Mouse (Mus musculus): ENCODE measurements around the gene Ryr2. TPM values are rescaled to one million over a fixed set of nuclear protein-coding genes. Genes with fewer than 3 reads are reported as not detected.
A peak's percentile ranks its signal among the peaks of the same experiment; 100 is the strongest.

Gene Ryr2
- total RNA-seq, 2 experiments from 2014 or later = 170 to 177 TPM

GRCm38 (mm10) chr13:12099446-12099845 lies 7.3 kb downstream of the Ryr2 start:
- no peak for DNase-seq (ENCODE audit: low spot score in 2 of 2)
- intact Hi-C loops (cut with DNase I) = no loop called here

- intact Hi-C loops (cut with DNase I) = no loop called here
- DNase-seq (ENCODE audit: low spot score in 2 of 2) = no peak
Measured at GRCm38 (mm10) chr13:12098981-12099380, 7.8 kb downstream of the Ryr2 start.

GRCm38 (mm10) chr13:12096382-12096932 lies 10.3 kb downstream of the Ryr2 start:
- intact Hi-C loops (cut with DNase I) = no loop called here

GRCm38 (mm10) chr13:12094569-12094968 lies 12.2 kb downstream of the Ryr2 start:
- intact Hi-C loops (cut with DNase I) = no loop called here
- DNase-seq (ENCODE audit: low spot score in 2 of 2) = peak in 1 of 2 experiments; percentile 50

More at GRCm38 (mm10) chr13:12096382-12096932, 10.3 kb downstream of the Ryr2 start:
- DNase-seq (ENCODE audit: low spot score in 2 of 2) = no peak

GRCm38 (mm10) chr13:12093146-12093545 lies 13.6 kb downstream of the Ryr2 start:
- DNase-seq (ENCODE audit: low spot score in 2 of 2) = no peak
- intact Hi-C loops (cut with DNase I) = no loop called here

- intact Hi-C loops (cut with DNase I) = no loop called here
- DNase-seq (ENCODE audit: low spot score in 2 of 2) = no peak
Measured at GRCm38 (mm10) chr13:12092379-12093107, 14.2 kb downstream of the Ryr2 start.

- intact Hi-C loops (cut with DNase I) = no loop called here
- DNase-seq (ENCODE audit: low spot score in 2 of 2) = no peak
Measured at GRCm38 (mm10) chr13:12084112-12084475, 22.7 kb downstream of the Ryr2 start.

GRCm38 (mm10) chr13:12083443-12084111 lies 23.2 kb downstream of the Ryr2 start:
- peak in 1 of 2 experiments; percentile 53 for DNase-seq (ENCODE audit: low spot score in 2 of 2)
- intact Hi-C loops (cut with DNase I) = no loop called here

GRCm38 (mm10) chr13:12080590-12080989 lies 26.2 kb downstream of the Ryr2 start:
- intact Hi-C loops (cut with DNase I) = no loop called here
- peak in 1 of 2 experiments; percentile 76 for DNase-seq (ENCODE audit: low spot score in 2 of 2)

GRCm38 (mm10) chr13:12079536-12079935 lies 27.2 kb downstream of the Ryr2 start:
- no peak for DNase-seq (ENCODE audit: low spot score in 2 of 2)
- intact Hi-C loops (cut with DNase I) = no loop called here

- DNase-seq (ENCODE audit: low spot score in 2 of 2) = no peak
- intact Hi-C loops (cut with DNase I) = no loop called here
Measured at GRCm38 (mm10) chr13:12074897-12075296, 31.8 kb downstream of the Ryr2 start.

- intact Hi-C loops (cut with DNase I) = no loop called here
- no peak for DNase-seq (ENCODE audit: low spot score in 2 of 2)
Measured at GRCm38 (mm10) chr13:12072571-12072970, 34.2 kb downstream of the Ryr2 start.

- intact Hi-C loops (cut with DNase I) = no loop called here
- no peak for DNase-seq (ENCODE audit: low spot score in 2 of 2)
Measured at GRCm38 (mm10) chr13:12072112-12072511, 34.6 kb downstream of the Ryr2 start.

GRCm38 (mm10) chr13:12070157-12071129 lies 36.3 kb downstream of the Ryr2 start:
- intact Hi-C loops (cut with DNase I) = no loop called here
- DNase-seq (ENCODE audit: low spot score in 2 of 2) = no peak

- intact Hi-C loops (cut with DNase I) = no loop called here
- no peak for DNase-seq (ENCODE audit: low spot score in 2 of 2)
Measured at GRCm38 (mm10) chr13:12064576-12064975, 42.2 kb downstream of the Ryr2 start.

GRCm38 (mm10) chr13:12063561-12063960 lies 43.2 kb downstream of the Ryr2 start:
- no peak for DNase-seq (ENCODE audit: low spot score in 2 of 2)
- intact Hi-C loops (cut with DNase I) = no loop called here

- intact Hi-C loops (cut with DNase I) = loop anchor here (5.0 kb wide), 1 partner anchor 295 kb away; no protein-coding TSS in a partner anchor
- DNase-seq (ENCODE audit: low spot score in 2 of 2) = no peak
Measured at GRCm38 (mm10) chr13:12057357-12057771, 49.4 kb downstream of the Ryr2 start.

GRCm38 (mm10) chr13:12055913-12056312 lies 50.8 kb downstream of the Ryr2 start:
- intact Hi-C loops (cut with DNase I) = loop anchor here (5.0 kb wide), 1 partner anchor 294 kb away; no protein-coding TSS in a partner anchor
- no peak for DNase-seq (ENCODE audit: low spot score in 2 of 2)

GRCm38 (mm10) chr13:12053910-12054309 lies 52.8 kb downstream of the Ryr2 start:
- intact Hi-C loops (cut with DNase I) = no loop called here
- DNase-seq (ENCODE audit: low spot score in 2 of 2) = peak in 1 of 2 experiments; percentile 75

GRCm38 (mm10) chr13:12050809-12051208 lies 55.9 kb downstream of the Ryr2 start:
- no peak for DNase-seq (ENCODE audit: low spot score in 2 of 2)
- intact Hi-C loops (cut with DNase I) = no loop called here
